Mouse (Mus musculus) G1E (cell line): ENCODE measurements around the gene Acaca.

Experiments
- CTCF ChIP-seq: IDR thresholded peaks from 2 replicates; pipeline ENCODE4 v1.5.1; 2012; ENCODE audit warnings: low read depth, low read length, inconsistent platforms, mixed read lengths
- GATA1 ChIP-seq: IDR thresholded peaks from 2 replicates; pipeline ENCODE4 v1.6.1; 2012; ENCODE audit warnings: borderline replicate concordance, low read length, inconsistent platforms, mixed read lengths
- POLR2AphosphoS5 ChIP-seq: IDR thresholded peaks from 2 replicates; pipeline ENCODE4 v1.6.1; 2012; ENCODE audit warnings: low read depth, low read length, inconsistent platforms; ENCODE audit not compliant: insufficient replicate concordance
- TAL1 ChIP-seq: conservative IDR thresholded peaks from 2 replicates; pipeline ENCODE4 v1.6.1; 2012; ENCODE audit warnings: low read depth, low read length, inconsistent platforms, mixed read lengths

DNA sequence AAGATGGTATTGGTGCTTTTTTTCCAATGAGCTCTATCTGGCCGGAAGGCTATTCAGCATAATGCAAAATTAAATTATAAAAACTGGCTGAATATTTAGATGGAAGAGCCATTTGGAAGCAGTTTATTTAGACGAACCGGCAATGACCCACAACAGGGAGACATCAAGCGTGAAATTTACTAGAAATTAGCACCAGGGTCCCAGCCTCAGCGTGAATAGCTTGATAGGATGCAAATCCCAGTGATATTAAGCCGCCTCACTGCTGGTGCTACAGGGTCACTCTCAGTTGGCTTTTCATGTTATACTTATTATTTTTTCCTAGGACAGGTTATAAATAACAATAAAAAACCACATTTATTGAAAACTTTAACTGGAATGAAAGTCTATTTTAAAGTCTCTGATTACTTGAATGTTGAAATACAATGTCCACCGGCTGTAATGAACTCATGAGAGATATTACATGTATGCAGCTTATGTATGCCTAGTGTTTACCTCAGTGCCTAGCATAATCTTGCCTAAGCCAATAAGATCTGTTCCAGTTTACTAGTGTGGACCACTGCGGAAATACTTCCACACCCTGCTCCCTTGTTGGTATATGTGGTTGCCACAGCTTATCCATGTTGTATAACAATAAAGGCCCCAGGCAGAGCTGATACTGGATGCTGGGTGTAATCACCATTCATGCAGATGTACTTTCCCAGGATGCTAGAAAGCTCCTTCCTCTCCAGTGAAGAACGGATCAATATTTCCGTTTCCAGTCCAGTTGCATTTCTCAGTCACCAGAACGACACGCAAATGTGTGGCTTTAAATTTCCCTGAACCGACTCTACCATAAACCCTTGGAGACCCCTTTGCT is 247.3 kb downstream of the Acaca start:
- TF ChIP-seq CTCF (no peak), GATA1 (no peak), POLR2AphosphoS5 (no peak), TAL1 (no peak)
